Mouse (Mus musculus) brain, embryonic 18.5 days (tissue): ENCODE results near the gene Ing5.
"Not testable (repeated sequence)": the region's sequence is repeated elsewhere in the genome, so short reads cannot be mapped to it uniquely, and the experiment has no call there.

ENCODE experiments used
- DNase-seq: peaks from one replicate; pipeline ENCODE4 v3.0.0-alpha.2; 2012; ENCODE audit warnings: low read depth, low spot score

Ing5 gene

DNA sequence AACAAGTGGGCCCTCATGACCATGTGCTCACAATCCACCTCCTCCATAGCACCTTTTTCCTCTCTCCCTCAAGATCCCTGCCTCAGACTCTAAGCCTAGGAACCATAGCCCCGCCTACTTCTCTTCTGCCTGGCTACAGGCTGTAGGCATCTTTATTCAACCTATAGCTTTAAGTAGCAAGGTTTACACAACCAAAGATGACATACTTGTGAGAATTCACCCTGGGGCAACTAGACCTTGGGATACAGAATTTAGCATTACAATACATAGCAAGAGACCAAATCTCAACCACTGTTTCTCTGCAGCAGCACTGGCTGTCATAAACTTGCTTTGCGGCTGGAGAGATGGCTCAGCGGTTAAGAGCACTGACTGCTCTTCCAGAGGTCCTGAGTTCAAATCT, 6.2 kb downstream of the Ing5 start:
- DNase-seq = no peak

- DNase-seq = no peak
Observed at GRCm38 (mm10) chr1:93811495-93812039, 7.8 kb downstream of the Ing5 start.

- DNase-seq = no peak
Observed at GRCm38 (mm10) chr1:93817823-93818532, 14.2 kb downstream of the Ing5 start.

DNA sequence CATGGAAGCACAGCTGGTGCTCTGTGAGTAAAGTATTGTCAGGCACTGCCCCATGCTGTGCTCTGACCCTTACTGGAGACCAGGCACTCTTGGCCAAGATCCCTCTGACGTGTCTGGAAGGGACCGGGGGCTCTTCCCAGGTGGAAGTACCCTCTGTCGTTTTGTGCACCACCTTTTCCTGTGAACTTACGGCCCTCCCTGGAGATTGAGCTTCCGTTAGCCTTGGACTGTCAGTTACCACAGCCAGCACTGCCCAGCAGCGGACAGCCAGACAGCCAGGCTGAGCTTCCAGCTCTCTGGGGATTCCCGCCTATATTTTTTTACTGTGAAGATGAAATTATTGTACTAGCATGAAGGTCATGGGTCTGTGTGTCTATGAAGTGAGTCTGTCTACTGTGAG, 15.0 kb downstream of the Ing5 start:
- no peak for DNase-seq

DNA sequence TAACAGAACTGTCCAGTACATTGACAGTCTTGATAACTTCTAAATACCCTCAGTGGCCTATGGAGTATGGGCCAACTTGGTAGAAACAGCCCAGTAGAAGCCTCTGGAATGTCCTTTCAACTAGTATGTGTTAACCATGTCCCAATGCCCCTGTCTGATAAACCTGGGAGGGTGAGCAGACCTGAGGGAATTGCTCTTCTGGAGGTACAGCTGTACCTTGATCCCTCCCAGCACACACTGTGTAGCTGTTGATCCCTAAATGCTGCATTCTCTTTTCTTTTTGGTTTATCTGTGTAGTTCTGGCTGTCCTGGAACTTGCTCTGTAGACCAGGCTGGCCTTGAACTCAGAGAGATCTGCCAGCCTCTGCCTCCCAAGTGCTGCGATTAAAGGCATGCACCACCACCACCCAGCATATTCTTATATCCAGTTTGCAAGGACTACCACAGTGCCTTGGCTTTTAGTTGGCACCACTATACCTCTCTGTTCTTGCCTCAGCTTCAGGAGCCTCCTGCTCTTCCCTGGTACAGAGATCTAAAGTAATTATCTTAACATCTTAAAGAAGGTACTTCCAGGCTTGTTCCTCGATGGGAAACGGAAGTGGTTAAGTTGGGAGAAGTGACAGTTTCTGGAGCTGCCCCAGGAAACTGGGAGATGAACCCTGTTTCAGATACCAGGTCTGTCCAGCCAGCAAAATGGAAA, 20.2 kb downstream of the Ing5 start:
- DNase-seq = no peak

- DNase-seq = no peak
Observed at GRCm38 (mm10) chr1:93824609-93825008, 20.8 kb downstream of the Ing5 start, which contains the start of gene D2hgdh. D2hgdh (plus strand) TSS chr1:93824909.

- DNase-seq = peak; percentile 95
Observed at GRCm38 (mm10) chr1:93825105-93825674, 21.4 kb downstream of the Ing5 start.

DNA sequence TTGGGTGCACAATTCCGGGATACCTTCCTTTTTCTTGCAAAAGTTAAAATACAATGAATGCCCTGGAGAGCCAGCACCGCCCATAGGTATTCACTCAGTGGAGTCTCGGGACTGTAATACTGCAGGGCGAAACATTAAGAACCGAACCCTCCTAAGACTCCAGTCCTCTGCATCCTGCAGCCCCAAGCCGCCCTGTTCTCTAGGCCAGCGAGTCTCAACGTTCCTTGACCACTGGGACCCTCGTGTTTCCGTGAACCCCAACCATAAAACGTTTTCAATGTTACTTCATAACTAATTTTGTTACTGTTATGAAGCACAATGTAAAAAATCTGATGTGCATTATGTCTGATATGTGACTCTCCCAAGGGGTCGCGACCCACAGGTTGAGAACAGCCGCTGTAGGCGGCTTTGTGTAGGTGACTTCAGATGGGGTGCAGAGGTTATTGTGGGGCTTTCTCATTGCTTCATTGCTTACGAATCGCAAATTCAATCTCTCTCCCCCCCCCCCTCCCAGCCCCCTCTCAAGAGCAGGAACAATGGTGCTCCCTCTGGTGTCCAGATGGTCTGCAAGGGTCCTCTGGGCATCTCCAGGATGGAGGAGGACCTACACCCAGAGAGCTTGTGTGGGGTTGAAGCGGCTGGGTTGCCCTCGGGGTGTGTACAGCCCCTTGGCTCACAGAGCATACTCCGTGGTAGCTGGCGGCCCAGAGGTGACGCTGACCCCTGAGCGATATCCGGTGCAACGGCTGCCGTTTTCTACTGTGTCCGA, 22.2 kb downstream of the Ing5 start:
- DNase-seq = no peak

DNA sequence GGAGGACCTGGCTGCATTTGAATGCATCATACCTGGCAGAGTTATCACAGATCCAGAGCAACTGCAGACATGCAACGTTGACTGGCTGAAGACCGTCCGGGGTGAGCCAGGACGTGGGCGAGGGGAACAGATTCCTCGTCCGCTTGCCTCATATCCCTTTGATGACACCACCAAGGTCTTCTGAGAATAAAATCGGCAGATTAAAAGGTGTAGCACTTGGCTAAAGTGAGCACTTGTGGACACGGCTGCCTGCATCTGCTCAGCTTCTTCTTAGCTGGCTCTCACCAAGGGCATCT, 22.7 kb downstream of the Ing5 start:
- DNase-seq = no peak

GRCm38 (mm10) chr1:93832754-93833360, 29.1 kb downstream of the Ing5 start:
- DNase-seq = not testable (repeated sequence)

- no peak for DNase-seq
Observed at GRCm38 (mm10) chr1:93834671-93835150, 30.9 kb downstream of the Ing5 start.

DNA sequence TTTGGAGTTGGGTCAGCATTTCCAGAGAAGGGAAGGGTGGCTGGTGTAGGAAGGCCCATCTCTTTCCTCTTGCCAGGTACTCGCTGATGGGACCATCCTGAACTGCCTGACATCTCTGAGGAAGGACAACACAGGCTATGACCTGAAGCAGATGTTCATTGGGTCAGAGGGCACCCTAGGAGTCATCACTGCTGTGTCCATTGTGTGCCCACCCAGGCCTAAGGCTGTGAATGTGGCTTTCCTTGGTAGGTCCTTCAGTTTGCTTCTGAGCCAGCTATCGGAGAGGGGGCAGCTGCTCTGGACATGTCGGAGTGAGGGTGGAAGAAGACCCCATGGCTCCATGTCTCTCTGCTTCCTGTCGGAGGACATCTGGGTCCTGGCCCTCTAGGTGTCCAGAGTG, 31.4 kb downstream of the Ing5 start:
- no peak for DNase-seq

GRCm38 (mm10) chr1:93835876-93836531, 32.2 kb downstream of the Ing5 start:
- DNase-seq = no peak

DNA sequence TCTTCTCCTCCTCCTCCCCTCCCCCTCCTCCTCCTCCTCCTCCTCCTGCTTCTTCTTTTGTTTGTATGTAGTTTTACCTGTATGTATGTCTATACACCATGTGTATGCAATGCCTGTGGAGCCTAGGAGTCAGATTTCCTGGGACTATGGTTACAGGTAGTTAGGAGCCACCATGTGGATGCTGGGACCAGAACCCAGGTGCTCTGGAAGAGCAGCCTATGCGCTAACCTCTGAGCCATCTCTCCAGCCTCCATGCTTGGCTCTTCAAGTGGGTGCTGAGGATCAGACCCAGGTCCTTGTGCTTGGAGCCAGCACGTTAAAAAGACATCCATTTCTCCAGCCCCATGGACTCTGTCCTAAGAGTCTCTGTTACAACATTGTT, 32.8 kb downstream of the Ing5 start:
- no peak for DNase-seq

DNA sequence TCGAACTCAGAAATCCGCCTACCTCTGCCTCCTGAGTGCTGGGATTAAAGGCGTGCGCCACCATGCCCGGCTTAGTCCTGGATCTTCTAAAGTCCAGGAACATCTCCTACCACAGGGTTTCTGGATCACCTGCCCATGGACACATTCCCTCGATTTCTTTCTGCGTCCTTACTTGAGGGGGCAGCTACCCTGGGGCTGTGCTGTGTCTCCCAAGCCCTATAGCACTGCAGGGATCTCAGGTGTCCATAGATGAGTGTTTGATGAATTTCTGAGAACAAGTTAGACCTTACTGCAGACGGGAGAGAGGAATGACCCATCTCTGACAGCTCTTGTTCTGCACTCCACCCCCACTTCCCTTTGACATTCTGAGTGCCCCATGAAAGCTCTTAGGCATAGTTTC, 33.6 kb downstream of the Ing5 start:
- no peak for DNase-seq

DNA sequence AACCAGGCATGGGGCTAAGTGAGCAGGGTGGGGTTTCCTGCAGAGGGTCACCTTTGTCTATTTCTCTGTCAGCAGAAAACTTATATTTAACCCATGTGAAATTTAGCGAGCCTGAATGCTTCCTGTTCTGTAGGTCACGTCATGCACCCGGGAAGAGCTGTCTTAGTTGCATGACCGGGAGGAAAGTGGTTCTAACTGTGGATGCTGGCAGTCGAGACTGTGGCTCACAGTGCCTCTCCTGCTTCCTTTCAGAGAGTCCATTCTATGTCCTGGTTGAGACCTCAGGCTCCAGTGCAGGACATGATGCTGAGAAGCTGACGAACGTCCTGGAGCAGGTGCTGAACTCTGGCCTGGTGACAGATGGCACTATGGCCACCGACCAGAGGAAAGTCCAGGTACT, 34.8 kb downstream of the Ing5 start:
- not testable (repeated sequence) for DNase-seq

DNA sequence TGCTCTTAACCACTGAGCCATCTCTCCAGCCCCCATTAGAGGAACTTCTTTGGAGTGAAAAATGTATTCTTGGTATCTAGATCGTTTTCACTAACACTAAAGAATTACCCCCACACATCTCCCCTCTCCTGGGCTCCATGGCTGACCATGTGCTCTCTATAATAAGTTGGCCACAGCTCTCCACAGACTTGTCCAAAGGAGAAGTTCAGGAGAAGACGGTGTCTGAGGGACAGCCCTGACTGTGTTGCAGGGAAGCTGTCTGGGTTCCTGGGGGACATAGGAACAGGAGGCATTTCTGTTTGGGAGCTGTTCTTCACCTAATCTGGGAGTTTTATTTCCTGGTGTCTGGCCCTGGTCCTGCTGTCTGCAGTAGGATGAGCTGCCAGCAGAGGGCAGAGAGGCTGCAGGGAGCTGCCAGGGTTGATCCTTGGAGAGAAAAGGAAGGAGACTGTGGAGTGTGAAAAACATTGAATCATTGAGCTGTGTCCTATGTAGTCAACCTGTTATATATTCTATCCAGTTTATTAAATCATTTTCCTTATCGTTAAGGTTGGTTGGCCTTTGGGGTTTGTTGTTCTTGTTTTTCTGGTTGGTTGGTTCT, 42.1 kb downstream of the Ing5 start:
- DNase-seq = not testable (repeated sequence)

GRCm38 (mm10) chr1:93855790-93856189, 52.0 kb downstream of the Ing5 start:
- not testable (repeated sequence) for DNase-seq

DNA sequence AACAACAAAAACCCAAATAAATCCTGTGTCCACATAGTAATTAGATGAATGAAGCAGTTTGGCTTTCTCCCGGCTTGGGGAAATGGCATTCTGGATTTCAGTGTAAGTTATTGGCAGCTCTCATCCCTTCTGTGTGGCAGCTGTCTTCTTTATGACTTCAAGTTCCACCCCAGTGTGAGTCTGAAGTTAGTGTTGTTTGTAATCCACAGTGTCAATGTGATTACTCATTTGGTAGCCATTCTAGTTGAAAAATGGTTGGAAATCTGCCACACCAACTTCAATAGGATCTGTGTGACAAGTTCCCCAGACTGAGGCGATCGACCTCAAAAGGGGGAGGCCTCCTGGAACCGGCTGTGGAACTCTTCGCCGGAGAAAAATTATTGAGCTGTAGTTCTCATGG, 53.6 kb downstream of the Ing5 start:
- DNase-seq = peak; percentile 10

- no peak for DNase-seq
Observed at GRCm38 (mm10) chr1:93857991-93858390, 54.2 kb downstream of the Ing5 start.

- DNase-seq = no peak
Observed at GRCm38 (mm10) chr1:93859619-93860018, 55.9 kb downstream of the Ing5 start.
